Mouse (Mus musculus) midbrain, embryonic 12.5 days (tissue): ENCODE data around the gene Sept11. TPM values are rescaled to one million over a fixed set of nuclear protein-coding genes. Genes with fewer than 3 reads are reported as not detected.

Experiments used
- ATAC-seq: fragments of 200-750 bp; cut with Nextera tagmentation; 2 replicates; pipeline ENCODE4 v1.8.0; 2017; ENCODE audit warnings: low read depth, moderate TSS enrichment, moderate library complexity; ENCODE audit not compliant: low FRiP score
- H3K27ac ChIP-seq: fragments of 300-500 bp; sonication (generic); replicated peaks from 2 replicates; pipeline ENCODE4 v1.5.1; 2016; ENCODE audit warnings: mild to moderate bottlenecking
- H3K27me3 ChIP-seq: fragments of 300-500 bp; sonication (generic); 2 replicates; pipeline ENCODE4 v1.6.1; 2016; ENCODE audit warnings: mild to moderate bottlenecking
- H3K36me3 ChIP-seq: fragments of 300-500 bp; sonication (generic); 2 replicates; pipeline ENCODE4 v1.6.1; 2016
- H3K4me1 ChIP-seq: fragments of 300-500 bp; sonication (generic); 2 replicates; pipeline ENCODE4 v1.6.1; 2016
- H3K4me2 ChIP-seq: fragments of 300-500 bp; sonication (generic); replicated peaks from 2 replicates; pipeline ENCODE4 v1.6.1; 2016; ENCODE audit warnings: mild to moderate bottlenecking, moderate library complexity
- H3K4me3 ChIP-seq: fragments of 300-500 bp; sonication (generic); 2 replicates; pipeline ENCODE4 v1.5.1; 2016; ENCODE audit warnings: mild to moderate bottlenecking
- H3K9ac ChIP-seq: fragments of 300-500 bp; sonication (generic); replicated peaks from 2 replicates; pipeline ENCODE4 v1.6.1; 2016; ENCODE audit warnings: mild to moderate bottlenecking, moderate library complexity
- H3K9me3 ChIP-seq: fragments of 300-500 bp; sonication (generic); 2 replicates; pipeline ENCODE4 v1.6.1; 2016; ENCODE audit warnings: mild to moderate bottlenecking
- WGBS: fragments of 180-500 bp; shearing (Covaris S2); methylation state at CpG from one replicate; pipeline ENCODE4 v1.1.7; 2016; 5-methylcytosine and 5-hydroxymethylcytosine counted together
- polyA plus RNA-seq: library from polyadenylated mRNA; unstranded; fragments of >200 nt; fragmentation: Nextera tagmentation; extraction: Ambion mirVana; gene quantifications from 2 replicates; pipeline ENCODE4 v1.2.1, GENCODE M21; 2016

Gene Sept11
- polyA plus RNA-seq: 260 and 272 TPM in 2 replicates

GRCm38 (mm10) chr5:93092857-93093622 lies at the start of gene Sept11:
TSS of gene Sept11 (plus strand) at chr5:93093437.
- no peaks in the 10 kb centered on the region for H3K9me3 ChIP-seq
- H3K36me3 ChIP-seq: no peaks in the 10 kb centered on the region
- peak within 1 kb of the TSS; percentile 96 for H3K27ac ChIP-seq
- peak; percentile 92 for ATAC-seq
- H3K4me2 ChIP-seq: peak within 1 kb of the TSS; percentile 81
- peak within 1 kb of the TSS; percentile 89 for H3K9ac ChIP-seq
- H3K27me3 ChIP-seq: no peaks in the 10 kb centered on the region
- peaks cover 51% of the 10 kb centered on the region for H3K4me1 ChIP-seq
- peak within 1 kb of the TSS; percentile 89 for H3K4me3 ChIP-seq
- WGBS: under 1% methylated on average over 63 of the region's 63 CpGs

DNA sequence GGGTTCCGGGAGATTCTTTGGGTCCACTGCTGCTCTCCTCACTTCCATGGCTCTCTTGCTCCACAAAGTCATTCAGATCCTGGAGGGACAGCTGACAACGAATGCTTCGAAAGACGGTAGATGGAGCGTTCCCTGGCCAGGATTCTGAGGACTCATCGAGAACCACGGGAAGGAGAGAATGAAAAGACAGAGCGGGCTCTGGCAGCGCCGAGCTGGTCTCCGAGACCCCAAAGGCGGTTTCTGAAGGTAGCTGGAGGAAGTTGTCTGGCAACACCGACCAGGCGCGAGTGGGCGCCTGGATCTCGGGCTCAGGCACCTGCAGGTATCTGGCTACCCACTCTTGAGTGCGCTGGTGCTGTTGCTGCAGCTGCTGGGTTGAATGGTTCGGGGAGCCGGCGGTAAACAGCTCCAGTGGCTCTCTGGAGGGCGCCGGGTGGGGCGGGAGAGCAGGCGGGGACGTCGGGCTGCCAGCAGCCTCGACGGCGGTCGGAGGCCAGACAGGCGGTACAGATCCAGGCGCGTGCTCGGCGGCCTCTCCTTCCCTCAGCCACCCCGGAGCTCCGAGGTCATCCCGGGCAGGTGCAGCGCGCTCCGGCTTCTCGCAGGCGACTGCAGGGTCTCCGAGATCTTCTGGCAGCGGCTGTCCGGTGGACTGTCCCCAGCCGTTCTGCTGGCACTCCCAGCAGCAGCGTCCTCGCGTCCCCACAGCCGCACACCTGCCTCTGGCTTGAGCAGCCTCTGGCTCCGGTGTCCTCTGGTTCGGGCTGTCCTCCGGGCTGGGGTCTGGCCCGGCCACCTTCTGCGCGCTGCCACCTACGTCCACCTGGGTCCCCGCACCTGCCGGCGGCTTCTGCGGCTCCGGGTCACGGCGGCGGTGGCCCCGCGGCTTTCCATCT lies 49.3 kb upstream of the Sept11 start:
- Histone ChIP-seq H3K9ac (0 out of 2 replicates have a peak overlapping the region, but pooled peaks have one; percentile 35), H3K9me3 (no peaks in the 10 kb centered on the region), H3K4me2 (peak overlapping the region; percentile 86), H3K27ac (no peak overlapping the region), H3K27me3 (peaks cover 67% of the 10 kb centered on the region), H3K4me1 (peaks cover 22% of the 10 kb centered on the region), H3K4me3 (peak overlapping the region; percentile 44), H3K36me3 (no peaks in the 10 kb centered on the region)
- 3% methylated on average over 69 of the region's 69 CpGs for WGBS
- ATAC-seq: peak; percentile 38

DNA sequence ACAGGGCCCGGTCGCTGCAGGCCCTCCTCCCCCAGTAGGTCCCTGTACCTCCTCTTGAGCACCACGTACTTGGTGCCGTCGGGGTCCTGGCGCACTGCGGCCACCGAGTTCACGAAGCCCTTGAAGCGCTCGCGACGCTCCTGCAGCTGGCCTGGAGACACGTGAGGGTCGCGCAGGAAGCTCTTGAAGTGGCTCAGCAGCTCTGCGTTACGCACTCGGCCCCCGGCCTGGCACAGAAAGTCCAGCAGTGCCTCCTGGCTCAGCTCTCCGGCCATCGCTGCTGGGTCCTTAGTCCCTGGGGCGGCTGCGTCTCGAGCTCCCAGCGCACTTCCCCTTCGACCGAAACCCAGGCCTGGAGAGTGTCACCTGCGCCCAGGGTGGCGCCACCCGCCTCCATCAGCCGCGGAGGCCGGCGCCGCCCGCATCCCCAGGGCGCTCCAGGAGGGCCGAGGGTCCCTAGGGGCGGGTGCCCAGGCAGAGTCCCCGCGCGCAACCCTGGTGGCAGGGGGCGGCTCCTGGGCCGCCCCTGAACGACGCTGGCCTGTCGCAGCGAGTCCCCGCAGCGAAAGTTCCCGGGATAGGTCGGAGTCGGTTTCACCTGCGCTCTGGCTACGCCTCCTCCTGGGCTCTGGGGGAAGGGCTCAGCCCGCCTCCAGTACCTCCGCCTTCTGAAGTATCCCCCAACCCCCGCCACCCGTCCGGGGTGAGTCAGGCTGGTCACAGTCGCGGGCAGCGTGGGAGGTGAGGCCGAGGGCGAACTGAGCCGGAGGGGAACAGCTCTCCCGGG lies 48.5 kb upstream of the Sept11 start, which contains the start of gene Sowahb:
Gene Sowahb, minus strand, starts transcription at position 439 of the 787 bp plus-strand sequence.
- Histone ChIP-seq H3K27ac (no peak within 1 kb of the TSS), H3K36me3 (no peaks in the 10 kb centered on the region), H3K9me3 (no peaks in the 10 kb centered on the region), H3K9ac (peak within 1 kb of the TSS; percentile 35), H3K4me3 (peak within 1 kb of the TSS; percentile 44), H3K4me2 (peak within 1 kb of the TSS; percentile 86), H3K4me1 (peaks cover 22% of the 10 kb centered on the region), H3K27me3 (peaks cover 73% of the 10 kb centered on the region)
- under 1% methylated on average over 66 of the region's 68 CpGs for WGBS
- peak; percentile 66 for ATAC-seq

DNA sequence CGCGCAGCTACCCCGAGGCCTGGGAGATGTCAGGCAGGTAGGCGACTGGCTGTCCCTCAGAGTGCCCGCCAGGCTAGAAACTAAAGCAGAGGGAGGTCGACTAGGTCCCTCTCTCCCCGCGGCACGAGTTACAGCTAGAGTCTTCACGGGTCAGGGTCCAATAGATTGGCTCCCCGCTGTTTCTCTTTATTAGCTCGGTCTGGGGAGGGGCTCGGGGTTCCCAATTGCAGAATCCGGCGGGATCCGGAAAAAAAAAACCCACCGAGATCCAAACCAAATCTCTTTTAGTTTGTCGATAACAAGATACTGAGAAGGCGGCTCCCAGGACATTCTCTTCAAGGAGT lies 47.9 kb upstream of the Sept11 start:
- Histone ChIP-seq H3K4me3 (peak overlapping the region; percentile 44), H3K27ac (no peak overlapping the region), H3K27me3 (peaks cover 76% of the 10 kb centered on the region), H3K9me3 (no peaks in the 10 kb centered on the region), H3K4me1 (peaks cover 22% of the 10 kb centered on the region), H3K9ac (no peak overlapping the region), H3K4me2 (peak overlapping the region; percentile 86), H3K36me3 (no peaks in the 10 kb centered on the region)
- 1% methylated on average over 19 of the region's 19 CpGs for WGBS
- no peak; the same call in 1 of the 2 replicates for ATAC-seq

DNA sequence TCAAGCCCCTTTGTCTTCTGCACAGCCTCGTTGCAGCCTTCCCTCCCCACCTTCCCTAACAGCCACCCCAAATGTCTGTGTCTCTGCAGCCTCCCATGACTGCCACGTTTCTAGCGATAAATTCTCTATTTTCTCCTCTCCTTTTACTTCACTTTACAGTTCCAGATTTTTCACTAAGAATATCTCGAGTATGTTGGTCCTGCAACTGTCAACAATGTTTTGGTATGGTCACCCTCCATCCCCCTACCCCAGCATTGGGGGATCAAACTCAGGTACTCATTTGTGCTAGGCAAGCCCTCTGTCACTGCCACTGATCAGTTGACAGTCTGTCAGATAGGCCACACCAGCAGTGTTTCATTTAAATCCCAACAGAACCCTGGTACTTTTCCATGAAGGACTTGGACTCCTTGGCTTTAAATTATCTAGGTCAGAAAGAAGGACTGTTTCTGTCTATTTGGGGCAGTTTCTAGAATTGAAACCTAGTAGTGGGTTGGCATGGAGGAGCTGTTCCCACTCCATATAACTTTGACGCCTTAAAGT lies 46.9 kb upstream of the Sept11 start:
- Histone ChIP-seq H3K36me3 (no peaks in the 10 kb centered on the region), H3K4me1 (peaks cover 22% of the 10 kb centered on the region), H3K9me3 (no peaks in the 10 kb centered on the region), H3K27ac (no peak overlapping the region), H3K4me2 (no peak overlapping the region), H3K4me3 (no peak overlapping the region), H3K27me3 (peaks cover 76% of the 10 kb centered on the region), H3K9ac (no peak overlapping the region)
- WGBS: 28% methylated on average over 5 of the region's 5 CpGs
- no peak for ATAC-seq

DNA sequence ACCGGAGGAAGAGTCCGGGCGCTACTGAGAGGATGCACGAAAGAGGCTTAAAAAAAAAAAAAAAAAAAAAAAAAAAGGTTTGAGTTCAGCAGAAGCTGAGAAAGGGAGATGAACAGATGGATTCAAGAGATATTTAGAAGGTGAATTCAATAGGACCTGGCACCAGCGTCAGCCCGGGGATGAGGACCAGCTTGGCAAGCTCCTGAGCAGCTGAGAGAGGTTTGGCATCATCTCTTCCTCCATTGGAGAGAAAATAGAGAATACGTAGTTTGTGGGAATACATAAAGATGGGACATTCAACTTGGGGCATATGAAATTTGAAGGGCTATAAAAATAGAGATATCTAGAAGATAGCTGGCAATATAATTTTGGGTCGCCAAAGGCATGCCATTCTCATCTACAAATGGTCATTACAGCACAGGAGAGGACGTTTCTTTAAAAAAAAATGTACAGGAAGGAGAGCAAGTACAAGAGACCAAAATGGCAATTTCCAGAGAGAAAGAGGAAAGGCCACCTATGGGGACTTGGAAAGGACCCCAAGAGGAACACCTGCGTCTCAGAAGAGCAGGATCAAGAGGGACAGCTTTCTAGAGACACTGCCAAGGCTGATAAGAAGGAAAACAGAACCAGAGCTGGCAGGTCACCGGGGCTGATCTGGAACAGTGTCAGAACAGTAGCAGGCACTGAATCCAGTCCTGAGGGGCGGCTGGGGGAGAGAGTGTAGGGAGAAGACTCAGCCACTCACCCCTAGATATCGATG lies 44.6 kb upstream of the Sept11 start:
- no peak for ATAC-seq
- Histone ChIP-seq H3K27me3 (peaks cover 53% of the 10 kb centered on the region), H3K4me2 (no peak overlapping the region), H3K27ac (no peak overlapping the region), H3K36me3 (no peaks in the 10 kb centered on the region), H3K9ac (no peak overlapping the region), H3K4me1 (peaks cover 22% of the 10 kb centered on the region), H3K9me3 (no peaks in the 10 kb centered on the region), H3K4me3 (no peak overlapping the region)
- 60% methylated on average over 13 of the region's 13 CpGs for WGBS

DNA sequence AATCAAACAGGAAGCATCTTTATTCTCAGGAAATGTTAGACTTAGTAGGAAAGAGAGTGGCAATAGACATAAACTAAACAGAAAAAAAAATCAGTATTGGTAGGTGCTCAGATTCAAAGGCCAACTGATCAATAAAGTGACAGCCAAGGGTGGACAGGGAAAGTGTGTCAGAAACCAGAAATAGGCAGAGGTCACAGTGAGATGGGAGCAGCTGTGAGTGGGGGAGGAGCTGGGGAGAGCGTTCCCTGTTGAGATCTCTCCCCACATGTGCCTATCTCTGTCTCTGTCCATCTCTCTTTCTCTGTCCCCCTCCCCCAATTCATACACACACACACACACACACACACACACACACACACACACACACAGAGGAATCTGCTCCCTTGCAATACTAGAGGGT lies 43.3 kb upstream of the Sept11 start:
- peaks cover 40% of the 10 kb centered on the region for H3K27me3 ChIP-seq

DNA sequence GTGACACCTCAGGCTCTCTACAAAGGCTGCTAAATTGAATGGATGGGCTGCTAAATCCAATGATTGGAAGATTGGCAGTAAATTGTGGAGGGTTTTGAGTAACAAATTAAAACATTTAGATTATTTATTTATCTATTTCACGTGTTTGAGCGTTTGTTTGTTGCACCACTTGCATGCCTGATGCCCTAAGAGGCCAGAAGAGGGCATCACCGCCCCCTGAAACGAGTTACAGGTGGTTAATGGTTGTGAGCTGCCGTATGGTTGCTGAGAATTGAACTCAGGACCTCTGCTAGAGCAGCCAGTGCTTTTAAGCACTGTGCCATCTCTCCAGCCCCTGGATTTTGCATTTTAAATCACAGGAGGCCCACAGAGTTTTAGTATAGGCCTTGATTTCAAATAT lies 42.2 kb upstream of the Sept11 start:
- no peak overlapping the region for H3K9ac ChIP-seq
- H3K4me2 ChIP-seq: no peak overlapping the region
- WGBS: 46% methylated on average over 5 of the region's 5 CpGs
- H3K27me3 ChIP-seq: peaks cover 29% of the 10 kb centered on the region
- ATAC-seq: no peak
- H3K27ac ChIP-seq: no peak overlapping the region
- no peak overlapping the region for H3K4me3 ChIP-seq
- H3K4me1 ChIP-seq: peaks cover 7% of the 10 kb centered on the region; the same call in 1 of the 2 replicates
- no peaks in the 10 kb centered on the region for H3K36me3 ChIP-seq
- no peaks in the 10 kb centered on the region for H3K9me3 ChIP-seq

More for the DNA sequence above, 43.3 kb upstream of the Sept11 start:
- no CpG with 5 or more reads among the region's 1 CpGs for WGBS
- no peaks in the 10 kb centered on the region for H3K36me3 ChIP-seq
- H3K27ac ChIP-seq: no peak overlapping the region
- H3K9me3 ChIP-seq: no peaks in the 10 kb centered on the region
- no peak overlapping the region for H3K4me2 ChIP-seq
- H3K4me1 ChIP-seq: peaks cover 16% of the 10 kb centered on the region
- no peak overlapping the region for H3K4me3 ChIP-seq
- no peak for ATAC-seq
- no peak overlapping the region for H3K9ac ChIP-seq

GRCm38 (mm10) chr5:93051951-93052350 lies 41.3 kb upstream of the Sept11 start:
- Histone ChIP-seq H3K27ac (no peak overlapping the region), H3K4me1 (peaks cover 7% of the 10 kb centered on the region; the same call in 1 of the 2 replicates), H3K4me3 (no peak overlapping the region), H3K9ac (no peak overlapping the region), H3K9me3 (no peaks in the 10 kb centered on the region), H3K27me3 (peaks cover 20% of the 10 kb centered on the region), H3K36me3 (no peaks in the 10 kb centered on the region), H3K4me2 (no peak overlapping the region)
- ATAC-seq: no peak
- 88% methylated on average over 9 of the region's 9 CpGs for WGBS

DNA sequence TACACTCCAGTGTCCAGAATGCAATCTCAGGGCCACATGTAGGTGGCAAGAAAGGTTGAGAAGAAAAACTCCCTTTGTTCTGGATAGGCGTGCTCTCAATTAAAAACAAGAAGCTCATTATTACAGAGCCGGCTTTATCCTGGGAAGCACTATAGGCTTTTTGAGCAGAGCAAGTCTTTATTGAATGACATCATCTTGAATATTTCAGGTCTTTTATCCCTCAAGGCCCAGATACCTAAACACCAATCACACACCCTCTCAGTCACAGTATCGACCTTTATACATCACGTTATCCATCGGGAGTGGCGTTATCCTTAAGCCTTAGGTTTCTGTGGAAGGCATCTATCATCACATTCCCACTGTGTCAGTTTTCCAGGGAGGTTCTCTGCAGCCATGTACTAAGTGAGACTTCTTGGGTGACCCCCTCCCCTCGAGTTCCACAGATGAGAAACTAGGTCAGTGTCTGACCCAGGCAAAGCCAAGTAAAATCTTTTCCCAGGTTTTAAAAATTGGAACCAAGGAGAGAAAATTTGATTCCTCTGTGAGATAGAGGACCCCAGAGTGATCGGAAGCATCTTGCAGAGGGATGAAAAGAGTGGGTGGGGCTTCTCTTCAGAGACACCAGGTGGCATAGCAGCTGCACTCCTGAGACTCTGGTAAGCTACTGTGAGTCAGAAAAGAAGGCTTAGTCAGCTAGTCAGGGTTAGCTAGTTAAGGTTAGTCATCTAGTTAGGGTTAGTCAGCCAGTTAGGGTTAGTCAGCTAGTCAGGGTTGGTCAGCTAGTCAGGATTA lies 39.4 kb upstream of the Sept11 start:
- Histone ChIP-seq H3K4me1 (peaks cover 7% of the 10 kb centered on the region; the same call in 1 of the 2 replicates), H3K27me3 (peaks cover 13% of the 10 kb centered on the region), H3K9me3 (no peaks in the 10 kb centered on the region), H3K4me2 (no peak overlapping the region), H3K4me3 (no peak overlapping the region), H3K9ac (no peak overlapping the region), H3K36me3 (no peaks in the 10 kb centered on the region), H3K27ac (no peak overlapping the region)
- 49% methylated on average over 8 of the region's 8 CpGs for WGBS
- no peak for ATAC-seq
